Mouse (Mus musculus): ENCODE results near the gene Mrs2. TPM values are rescaled to one million over a fixed set of nuclear protein-coding genes. Genes with fewer than 3 reads are reported as not detected.

The Mrs2 gene
- polyA plus RNA-seq, 1 experiment from 2014 or later = 24.4 TPM

DNA sequence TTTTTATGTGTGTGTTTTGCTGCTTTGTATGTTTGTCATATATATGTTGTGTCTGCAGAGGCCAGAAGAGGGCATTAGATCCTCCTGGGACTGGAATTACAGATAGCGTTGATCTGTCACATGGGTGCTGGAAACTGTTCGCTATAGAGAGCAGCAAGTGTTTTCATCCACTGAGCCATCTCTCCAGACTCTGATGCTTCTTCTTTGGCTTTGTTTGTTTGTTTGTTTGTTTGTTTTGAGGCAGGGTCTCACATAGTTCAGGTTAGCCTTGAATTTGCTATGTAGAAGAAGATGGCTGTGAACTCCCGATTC, 6.9 kb upstream of the Mrs2 start:
- H3K9ac ChIP-seq (ENCODE audit: low read depth, low read length) = no peak overlapping the region
- H3K9me3 ChIP-seq (ENCODE audit: control insufficient read depth, low read length) = no peaks in the 10 kb centered on the region
- 76% methylated on average over 3 of the region's 3 CpGs for WGBS
- no peak for DNase-seq (ENCODE audit: low spot score)
- no peak overlapping the region for H3K4me2 ChIP-seq (replicated peaks; ENCODE audit: low read depth, low read length)
- no peak for ATAC-seq (ENCODE audit: low FRiP score)
- H3K27ac ChIP-seq (ENCODE audit: low read depth, low read length) = no peak overlapping the region
- H3K4me3 ChIP-seq (ENCODE audit: low read depth, low read length) = no peak overlapping the region
- no peaks in the 10 kb centered on the region for H3K27me3 ChIP-seq (ENCODE audit: control insufficient read depth, insufficient read depth, low read length)
- H3K36me3 ChIP-seq (ENCODE audit: control insufficient read depth, insufficient read depth, low read length) = no peaks in the 10 kb centered on the region
- H3K4me1 ChIP-seq (replicated peaks; ENCODE audit: control insufficient read depth, insufficient read depth, low read length) = no peaks in the 10 kb centered on the region

DNA sequence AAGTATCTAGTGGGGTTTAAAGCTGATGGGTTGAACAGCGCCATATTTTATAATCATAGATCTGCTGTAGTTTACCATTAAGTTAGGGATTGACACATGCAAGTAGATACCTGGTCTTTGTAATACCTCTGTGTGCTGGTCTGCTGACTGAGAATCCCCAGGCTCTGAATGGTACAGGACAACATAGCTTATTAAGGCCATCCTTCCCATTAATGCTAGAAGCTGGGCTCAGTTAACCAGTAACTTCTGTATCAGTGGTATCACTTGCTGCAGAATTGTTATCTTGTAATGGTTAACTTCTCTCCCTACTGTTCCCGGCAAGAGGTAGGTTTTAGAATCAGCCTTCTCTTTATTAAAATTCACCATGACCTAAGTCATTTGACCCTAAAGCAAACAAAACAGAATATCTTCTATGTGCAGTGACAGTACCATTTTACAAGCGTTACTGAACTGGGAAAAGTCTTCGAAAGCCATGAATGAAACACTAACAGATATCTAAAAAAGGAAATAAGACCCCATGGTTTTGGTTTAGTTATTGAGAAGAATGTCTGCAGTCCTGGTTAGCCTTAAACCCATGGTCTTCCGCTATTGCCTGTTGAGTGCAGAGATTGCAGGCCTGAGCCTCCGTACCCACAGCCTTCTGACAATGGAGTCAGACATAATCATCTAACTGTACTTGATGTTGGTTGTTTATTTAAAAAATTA, 6.4 kb upstream of the Mrs2 start:
- no peaks in the 10 kb centered on the region for H3K4me1 ChIP-seq (replicated peaks; ENCODE audit: control insufficient read depth, insufficient read depth, low read length)
- H3K9ac ChIP-seq (ENCODE audit: low read depth, low read length) = no peak overlapping the region
- H3K36me3 ChIP-seq (ENCODE audit: control insufficient read depth, insufficient read depth, low read length) = no peaks in the 10 kb centered on the region
- ATAC-seq (ENCODE audit: low FRiP score) (no peak), DNase-seq (ENCODE audit: low spot score) (no peak)
- no peaks in the 10 kb centered on the region for H3K27me3 ChIP-seq (ENCODE audit: control insufficient read depth, insufficient read depth, low read length)
- no peak overlapping the region for H3K27ac ChIP-seq (ENCODE audit: low read depth, low read length)
- H3K4me3 ChIP-seq (ENCODE audit: low read depth, low read length) = no peak overlapping the region
- no peaks in the 10 kb centered on the region for H3K9me3 ChIP-seq (ENCODE audit: control insufficient read depth, low read length)
- H3K4me2 ChIP-seq (replicated peaks; ENCODE audit: low read depth, low read length) = no peak overlapping the region
- WGBS = 72% methylated on average over 6 of the region's 6 CpGs

DNA sequence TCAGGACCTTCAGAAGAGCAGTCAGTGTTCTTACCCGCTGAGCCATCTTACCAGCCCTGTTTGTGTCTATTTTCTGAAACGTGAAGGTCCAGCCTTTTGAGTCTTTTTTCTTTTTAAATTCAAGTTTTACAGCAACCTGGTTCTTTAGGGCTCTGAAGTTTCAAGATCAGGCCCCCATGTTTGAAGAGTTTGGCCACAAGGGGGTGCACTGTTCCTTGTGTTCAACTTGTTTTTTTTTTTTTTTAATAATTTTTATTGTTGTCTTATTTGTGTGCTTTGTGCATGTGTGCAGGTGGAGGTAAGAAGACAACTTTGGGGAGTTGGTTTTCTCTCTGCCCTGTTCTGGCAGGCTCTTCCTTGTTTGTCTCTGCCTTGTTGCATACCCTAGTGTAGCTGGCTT, 4.5 kb upstream of the Mrs2 start:
- DNase-seq (ENCODE audit: low spot score) = peak; percentile 60
- WGBS = 35% methylated on average over 2 of the region's 2 CpGs
- H3K9ac ChIP-seq (ENCODE audit: low read depth, low read length) = no peak overlapping the region

DNA sequence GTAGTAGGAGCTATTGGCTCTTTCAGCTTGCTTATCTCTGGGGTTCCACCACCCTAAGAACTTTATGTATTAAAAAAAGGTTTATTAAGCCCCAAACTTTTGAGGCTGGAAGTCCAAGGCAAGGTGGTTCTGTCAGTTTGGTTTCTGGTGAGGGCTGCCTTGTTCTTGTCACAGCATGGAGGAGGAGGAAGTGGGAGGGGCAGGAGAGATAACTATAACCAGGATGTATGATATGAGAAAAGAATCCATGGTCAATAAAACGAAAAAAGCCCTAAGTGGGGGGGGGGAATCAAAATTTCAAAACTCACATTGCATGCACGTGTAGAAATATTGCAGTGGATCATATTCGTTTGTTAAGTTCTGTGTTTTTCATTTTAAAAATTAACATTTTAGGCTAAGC, 3.0 kb upstream of the Mrs2 start:
- H3K9ac ChIP-seq (ENCODE audit: low read depth, low read length) = no peak overlapping the region
- no peaks in the 10 kb centered on the region for H3K9me3 ChIP-seq (ENCODE audit: control insufficient read depth, low read length)
- DNase-seq (ENCODE audit: low spot score) (no peak), ATAC-seq (ENCODE audit: low FRiP score) (no peak)
- WGBS = 78% methylated on average over 3 of the region's 3 CpGs
- no peaks in the 10 kb centered on the region for H3K4me1 ChIP-seq (replicated peaks; ENCODE audit: control insufficient read depth, insufficient read depth, low read length)
- H3K4me3 ChIP-seq (ENCODE audit: low read depth, low read length) = no peak overlapping the region
- no peaks in the 10 kb centered on the region for H3K36me3 ChIP-seq (ENCODE audit: control insufficient read depth, insufficient read depth, low read length)
- no peaks in the 10 kb centered on the region for H3K27me3 ChIP-seq (ENCODE audit: control insufficient read depth, insufficient read depth, low read length)
- H3K4me2 ChIP-seq (replicated peaks; ENCODE audit: low read depth, low read length) = no peak overlapping the region
- H3K27ac ChIP-seq (ENCODE audit: low read depth, low read length) = no peak overlapping the region

More for the DNA sequence above, 4.5 kb upstream of the Mrs2 start:
- ATAC-seq (ENCODE audit: low FRiP score) = no peak
- no peak overlapping the region for H3K27ac ChIP-seq (ENCODE audit: low read depth, low read length)
- H3K36me3 ChIP-seq (ENCODE audit: control insufficient read depth, insufficient read depth, low read length) = no peaks in the 10 kb centered on the region
- no peaks in the 10 kb centered on the region for H3K9me3 ChIP-seq (ENCODE audit: control insufficient read depth, low read length)
- no peak overlapping the region for H3K4me3 ChIP-seq (ENCODE audit: low read depth, low read length)
- H3K27me3 ChIP-seq (ENCODE audit: control insufficient read depth, insufficient read depth, low read length) = no peaks in the 10 kb centered on the region
- no peak overlapping the region for H3K4me2 ChIP-seq (replicated peaks; ENCODE audit: low read depth, low read length)
- H3K4me1 ChIP-seq (replicated peaks; ENCODE audit: control insufficient read depth, insufficient read depth, low read length) = no peaks in the 10 kb centered on the region

DNA sequence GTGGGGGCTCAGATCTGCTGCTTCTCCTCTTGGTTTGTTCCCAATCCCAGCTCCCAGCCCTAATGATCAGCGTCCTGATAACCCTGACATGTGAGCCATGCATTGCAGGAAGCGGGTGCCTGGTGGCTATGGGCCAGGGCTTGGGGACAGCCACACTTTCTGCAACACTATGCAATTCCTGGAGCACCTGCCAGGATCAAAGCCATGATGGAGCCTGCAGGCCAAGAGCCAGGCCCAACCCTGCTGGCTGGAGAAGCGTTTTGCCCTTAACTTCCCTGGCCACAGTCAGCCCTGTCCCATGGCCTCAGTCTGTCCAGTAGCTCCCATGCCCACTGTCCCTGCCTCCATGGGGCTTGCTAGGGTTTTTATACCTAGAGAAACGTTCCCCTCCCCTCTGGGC, 2.2 kb upstream of the Mrs2 start:
- Histone ChIP-seq H3K4me1 (replicated peaks; ENCODE audit: control insufficient read depth, insufficient read depth, low read length) (no peaks in the 10 kb centered on the region), H3K9me3 (ENCODE audit: control insufficient read depth, low read length) (no peaks in the 10 kb centered on the region), H3K4me3 (ENCODE audit: low read depth, low read length) (no peak overlapping the region), H3K36me3 (ENCODE audit: control insufficient read depth, insufficient read depth, low read length) (no peaks in the 10 kb centered on the region), H3K27ac (ENCODE audit: low read depth, low read length) (no peak overlapping the region), H3K9ac (ENCODE audit: low read depth, low read length) (no peak overlapping the region), H3K27me3 (ENCODE audit: control insufficient read depth, insufficient read depth, low read length) (no peaks in the 10 kb centered on the region), H3K4me2 (replicated peaks; ENCODE audit: low read depth, low read length) (no peak overlapping the region)
- DNase-seq (ENCODE audit: low spot score) (no peak), ATAC-seq (ENCODE audit: low FRiP score) (no peak)
- 75% methylated on average over 4 of the region's 4 CpGs for WGBS

DNA sequence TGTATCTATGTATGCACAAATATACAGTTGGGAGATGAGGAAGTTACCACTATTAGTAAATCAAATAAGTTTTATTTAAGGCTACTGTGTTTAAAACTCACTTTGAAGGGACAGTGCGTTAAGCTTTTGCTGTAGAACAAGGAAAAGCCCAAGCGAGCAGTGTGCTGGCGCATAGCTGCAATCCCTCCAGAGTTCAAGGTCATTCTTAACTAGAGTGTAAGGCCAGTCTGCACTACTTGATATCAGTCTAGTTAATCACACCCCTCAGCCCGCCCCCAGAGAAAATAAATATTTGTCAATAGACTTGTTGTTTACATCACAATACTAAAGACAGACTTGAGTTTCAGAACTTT, 337 bp upstream of the Mrs2 start:
- 60% methylated on average over 4 of the region's 4 CpGs for WGBS
- Histone ChIP-seq H3K4me1 (replicated peaks; ENCODE audit: control insufficient read depth, insufficient read depth, low read length) (no peaks in the 10 kb centered on the region), H3K4me2 (replicated peaks; ENCODE audit: low read depth, low read length) (peak overlapping the region; percentile 82)

DNA sequence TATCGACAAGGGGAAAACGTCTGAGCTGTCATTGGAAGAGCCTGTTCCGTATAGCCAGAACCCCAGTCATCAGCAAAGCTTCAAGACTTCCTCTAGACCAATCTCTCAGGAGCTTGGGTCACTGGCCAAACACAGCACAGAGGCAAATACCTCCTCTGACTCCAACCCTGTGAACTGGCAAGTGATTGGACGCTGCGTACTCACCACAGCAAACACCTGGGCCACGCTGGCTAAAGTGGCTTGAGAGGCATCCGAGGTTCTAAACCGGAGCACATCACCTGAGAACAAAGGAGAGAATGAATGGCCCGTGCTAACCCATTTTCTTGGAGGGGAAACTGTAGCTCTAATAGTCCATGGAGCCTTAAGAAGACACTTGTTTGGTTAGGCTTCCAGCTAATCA, 1.9 kb downstream of the Mrs2 start:
- Histone ChIP-seq H3K4me3 (ENCODE audit: low read depth, low read length) (no peak overlapping the region), H3K9me3 (ENCODE audit: control insufficient read depth, low read length) (no peaks in the 10 kb centered on the region), H3K9ac (ENCODE audit: low read depth, low read length) (no peak overlapping the region), H3K27ac (ENCODE audit: low read depth, low read length) (no peak overlapping the region), H3K27me3 (ENCODE audit: control insufficient read depth, insufficient read depth, low read length) (no peaks in the 10 kb centered on the region), H3K36me3 (ENCODE audit: control insufficient read depth, insufficient read depth, low read length) (no peaks in the 10 kb centered on the region), H3K4me1 (replicated peaks; ENCODE audit: control insufficient read depth, insufficient read depth, low read length) (no peaks in the 10 kb centered on the region), H3K4me2 (replicated peaks; ENCODE audit: low read depth, low read length) (no peak overlapping the region)
- no peak for DNase-seq (ENCODE audit: low spot score)
- no peak for ATAC-seq (ENCODE audit: low FRiP score)
- 92% methylated on average over 9 of the region's 9 CpGs for WGBS

More for the DNA sequence above, 337 bp upstream of the Mrs2 start:
- peak; percentile 51 for ATAC-seq (ENCODE audit: low FRiP score)
- H3K36me3 ChIP-seq (ENCODE audit: control insufficient read depth, insufficient read depth, low read length) = no peaks in the 10 kb centered on the region
- peak overlapping the region; percentile 79; the same call in 1 of the 2 replicates for H3K27ac ChIP-seq (ENCODE audit: low read depth, low read length)
- no peak for DNase-seq (ENCODE audit: low spot score)
- no peaks in the 10 kb centered on the region for H3K9me3 ChIP-seq (ENCODE audit: control insufficient read depth, low read length)
- peak overlapping the region; percentile 93 for H3K4me3 ChIP-seq (ENCODE audit: low read depth, low read length)
- H3K27me3 ChIP-seq (ENCODE audit: control insufficient read depth, insufficient read depth, low read length) = no peaks in the 10 kb centered on the region
- H3K9ac ChIP-seq (ENCODE audit: low read depth, low read length) = peak overlapping the region; percentile 91

DNA sequence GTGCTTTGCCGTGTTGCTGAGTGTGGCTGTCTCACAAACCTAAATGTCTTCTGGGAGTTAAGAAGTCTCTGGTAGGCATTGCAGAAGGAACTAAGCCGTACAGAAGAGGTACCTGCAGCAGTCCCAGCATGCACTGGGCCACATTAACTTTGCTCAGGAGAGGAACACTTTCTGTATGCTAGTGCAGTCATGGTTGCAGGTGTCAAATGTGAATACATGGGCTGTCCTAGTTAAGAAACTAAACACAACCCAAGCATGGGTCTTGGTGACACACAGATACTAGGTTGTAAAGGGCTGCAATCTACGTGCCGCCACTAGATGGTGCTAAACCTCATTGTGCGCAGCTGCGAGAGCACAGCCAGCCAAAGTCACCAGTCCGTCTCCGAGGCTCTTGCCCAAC, 13.1 kb downstream of the Mrs2 start:
- 86% methylated on average over 6 of the region's 8 CpGs for WGBS
- Histone ChIP-seq H3K27me3 (ENCODE audit: control insufficient read depth, insufficient read depth, low read length) (no peaks in the 10 kb centered on the region), H3K4me3 (ENCODE audit: low read depth, low read length) (no peak overlapping the region), H3K36me3 (ENCODE audit: control insufficient read depth, insufficient read depth, low read length) (no peaks in the 10 kb centered on the region), H3K4me1 (replicated peaks; ENCODE audit: control insufficient read depth, insufficient read depth, low read length) (no peaks in the 10 kb centered on the region), H3K4me2 (replicated peaks; ENCODE audit: low read depth, low read length) (no peak overlapping the region), H3K27ac (ENCODE audit: low read depth, low read length) (no peak overlapping the region), H3K9ac (ENCODE audit: low read depth, low read length) (no peak overlapping the region), H3K9me3 (ENCODE audit: control insufficient read depth, low read length) (no peaks in the 10 kb centered on the region)
- no peak for DNase-seq (ENCODE audit: low spot score)
- 0 out of 2 replicates have a peak, but pooled peaks have one; percentile 43 for ATAC-seq (ENCODE audit: low FRiP score)

DNA sequence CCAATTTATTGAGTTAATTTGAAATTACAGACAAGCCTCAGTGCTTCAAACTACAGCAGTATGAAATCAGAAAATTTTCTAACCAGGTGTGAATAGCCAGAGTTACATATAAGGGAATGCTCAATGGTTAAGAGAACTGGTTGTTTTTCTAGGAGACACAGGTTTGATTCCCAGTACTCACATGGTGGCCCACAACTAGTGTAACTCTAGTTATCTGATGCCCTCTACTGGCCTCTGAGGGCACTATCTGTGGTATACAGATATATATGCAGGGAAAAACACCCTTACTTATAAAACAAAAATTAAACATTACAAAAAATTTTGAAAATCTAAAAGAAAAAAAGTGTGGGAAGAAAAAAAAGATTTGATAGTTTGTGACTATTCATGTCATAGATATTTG, 17.2 kb downstream of the Mrs2 start:
- H3K36me3 ChIP-seq (ENCODE audit: control insufficient read depth, insufficient read depth, low read length) = no peaks in the 10 kb centered on the region
- H3K4me3 ChIP-seq (ENCODE audit: low read depth, low read length) = no peak overlapping the region
- no peak for DNase-seq (ENCODE audit: low spot score)

More for the DNA sequence above, 17.2 kb downstream of the Mrs2 start:
- no peak overlapping the region for H3K9ac ChIP-seq (ENCODE audit: low read depth, low read length)
- no peaks in the 10 kb centered on the region for H3K9me3 ChIP-seq (ENCODE audit: control insufficient read depth, low read length)
- H3K4me2 ChIP-seq (replicated peaks; ENCODE audit: low read depth, low read length) = no peak overlapping the region
- no peaks in the 10 kb centered on the region for H3K4me1 ChIP-seq (replicated peaks; ENCODE audit: control insufficient read depth, insufficient read depth, low read length)
- no peak for ATAC-seq (ENCODE audit: low FRiP score)
- no peak overlapping the region for H3K27ac ChIP-seq (ENCODE audit: low read depth, low read length)
- no peaks in the 10 kb centered on the region for H3K27me3 ChIP-seq (ENCODE audit: control insufficient read depth, insufficient read depth, low read length)
